Mouse (Mus musculus) kidney, postnatal 14 days (tissue): ENCODE data around the gene Tpcn1.

Source experiments
- DNase-seq: peaks from one replicate; pipeline ENCODE4 v3.0.0; 2022; ENCODE audit warnings: mixed read lengths

Gene Tpcn1

GRCm38 (mm10) chr5:120607335-120607734 is 18.9 kb upstream of the Tpcn1 start:
- no peak for DNase-seq

GRCm38 (mm10) chr5:120606590-120607200 is 18.2 kb upstream of the Tpcn1 start:
- no peak for DNase-seq

GRCm38 (mm10) chr5:120605688-120606087 is 17.2 kb upstream of the Tpcn1 start:
- peak; percentile 90 for DNase-seq

- DNase-seq = no peak
Measured at GRCm38 (mm10) chr5:120605241-120605661, 16.8 kb upstream of the Tpcn1 start.

- DNase-seq = peak; percentile 90
Measured at GRCm38 (mm10) chr5:120604839-120605238, 16.4 kb upstream of the Tpcn1 start.

GRCm38 (mm10) chr5:120603515-120603914 is 15.0 kb upstream of the Tpcn1 start:
- DNase-seq = no peak

- no peak for DNase-seq
Measured at GRCm38 (mm10) chr5:120602210-120602609, 13.7 kb upstream of the Tpcn1 start.

- DNase-seq = no peak
Measured at GRCm38 (mm10) chr5:120600946-120601668, 12.6 kb upstream of the Tpcn1 start.

- no peak for DNase-seq
Measured at GRCm38 (mm10) chr5:120599625-120600024, 11.2 kb upstream of the Tpcn1 start.

GRCm38 (mm10) chr5:120594485-120594884 is 6.0 kb upstream of the Tpcn1 start:
- peak; percentile 64 for DNase-seq

GRCm38 (mm10) chr5:120592141-120592540 is 3.7 kb upstream of the Tpcn1 start:
- no peak for DNase-seq

GRCm38 (mm10) chr5:120590356-120591010 is 2.0 kb upstream of the Tpcn1 start:
- no peak for DNase-seq

- DNase-seq = no peak
Measured at GRCm38 (mm10) chr5:120587940-120588568, 419 bp downstream of the Tpcn1 start.

- DNase-seq = peak; percentile 68
Measured at GRCm38 (mm10) chr5:120587616-120587926, 902 bp downstream of the Tpcn1 start.

- peak; percentile 84 for DNase-seq
Measured at GRCm38 (mm10) chr5:120586741-120587615, 1.5 kb downstream of the Tpcn1 start.

- no peak for DNase-seq
Measured at GRCm38 (mm10) chr5:120584968-120585367, 3.5 kb downstream of the Tpcn1 start.

- no peak for DNase-seq
Measured at GRCm38 (mm10) chr5:120583511-120583910, 5.0 kb downstream of the Tpcn1 start.

GRCm38 (mm10) chr5:120582002-120582401 is 6.5 kb downstream of the Tpcn1 start:
- peak; percentile 74 for DNase-seq

GRCm38 (mm10) chr5:120579898-120580626 is 8.4 kb downstream of the Tpcn1 start:
- no peak for DNase-seq

- DNase-seq = peak; percentile 81
Measured at GRCm38 (mm10) chr5:120579211-120579897, 9.1 kb downstream of the Tpcn1 start.

GRCm38 (mm10) chr5:120578504-120579081 is 9.9 kb downstream of the Tpcn1 start:
- DNase-seq = peak; percentile 80
